Mouse (Mus musculus) bone marrow macrophage, adult 2 months (primary cell): ENCODE data around the gene Tbcd.

ENCODE experiments used
- CTCF ChIP-seq: IDR thresholded peaks from 2 replicates; pipeline ENCODE4 v1.5.1; 2012; ENCODE audit warnings: low read depth, mild to moderate bottlenecking, low read length, moderate library complexity
- POLR2A ChIP-seq: IDR thresholded peaks from 2 replicates; pipeline ENCODE4 v1.6.1; 2012; ENCODE audit warnings: mild to moderate bottlenecking, low read depth, low read length, borderline replicate concordance

DNA sequence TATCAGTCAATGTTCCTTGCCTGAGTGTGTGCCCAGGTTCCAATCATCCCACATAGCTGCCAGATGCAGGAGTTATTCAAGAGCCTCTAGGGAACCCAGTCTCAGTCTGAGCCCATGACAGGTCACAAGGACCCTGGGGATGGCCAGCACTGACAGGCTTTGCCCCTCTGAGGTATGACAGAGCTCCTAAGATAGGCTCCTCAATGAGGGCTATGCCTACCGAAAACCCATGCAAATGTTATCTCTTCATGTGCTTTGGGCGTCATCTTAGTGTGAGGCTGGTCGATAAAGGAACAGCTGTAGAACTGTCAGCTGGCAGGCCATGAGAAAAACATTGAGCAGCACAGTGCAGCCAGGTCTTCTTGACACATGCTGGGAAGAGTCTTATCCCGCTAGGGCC lies 18.4 kb upstream of the Tbcd start:
- no peak for TF ChIP-seq CTCF
- TF ChIP-seq POLR2A = no peak
